Mouse (Mus musculus) neutrophil, adult 5-6 weeks (primary cell): Measurements from ENCODE around the gene Sprn. TPM values are rescaled to one million over a fixed set of nuclear protein-coding genes. Genes with fewer than 3 reads are reported as not detected.

ENCODE experiments used
- ATAC-seq: fragments of 151-379, 151-347 bp; 2 replicates; pipeline ENCODE4 v1.8.0; 2017; ENCODE audit warnings: mild to moderate bottlenecking, moderate TSS enrichment; ENCODE audit not compliant: insufficient number of reproducible peaks, poor library complexity, low FRiP score, severe bottlenecking; ENCODE audit errors: extremely low read depth
- total RNA-seq: library from RNA; stranded (forward); fragments of 200-1000 nt; gene quantifications from 2 replicates; pipeline ENCODE4 v1.2.3, GENCODE M21; 2017

The Sprn gene
- not detected in 2 replicates for total RNA-seq

DNA sequence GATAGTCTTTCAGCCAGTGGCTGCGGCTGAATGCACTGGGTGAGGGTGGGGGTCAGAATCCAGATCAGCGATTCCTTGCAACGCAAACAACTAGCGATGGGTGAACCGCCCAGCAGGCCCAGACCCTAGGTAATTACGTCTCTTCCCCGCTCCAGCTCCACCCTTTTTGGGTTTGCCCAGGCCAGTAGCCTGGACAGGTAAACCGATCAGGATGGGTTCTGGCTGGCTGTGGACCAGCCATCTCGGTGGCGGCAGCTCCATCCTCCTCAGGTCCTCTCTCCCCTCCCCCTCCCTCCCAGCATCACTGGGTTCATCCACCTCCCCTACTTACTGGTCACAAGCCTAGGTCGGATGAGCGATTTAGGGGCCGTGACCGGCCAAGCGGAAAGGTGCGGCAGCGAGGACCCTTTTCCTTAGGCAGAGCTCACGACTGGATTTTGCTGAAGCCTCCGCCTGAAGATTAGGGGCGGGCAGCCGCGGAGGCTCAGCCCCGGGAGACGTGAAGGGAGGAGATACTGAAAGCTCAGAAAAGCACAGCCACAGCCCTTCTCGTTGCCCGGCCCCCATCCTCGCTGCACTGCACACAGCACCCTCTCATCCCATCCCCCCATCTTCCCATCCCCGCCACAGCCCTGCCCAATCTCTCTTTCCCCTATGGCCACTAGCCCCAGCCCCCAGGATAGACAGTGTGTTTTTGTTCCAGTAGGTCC is at the start of gene Sprn:
Gene Sprn, minus strand, starts transcription at position 660 of the 710 bp plus-strand sequence.
- ATAC-seq = no peak

- ATAC-seq = no peak
These were observed 46.4 kb upstream of the Sprn start for GRCm38 (mm10) chr7:140201090-140201489.

- ATAC-seq = no peak
These were observed 41.3 kb upstream of the Sprn start for GRCm38 (mm10) chr7:140196002-140196401.

GRCm38 (mm10) chr7:140194031-140194430 is 39.4 kb upstream of the Sprn start:
- ATAC-seq = no peak

DNA sequence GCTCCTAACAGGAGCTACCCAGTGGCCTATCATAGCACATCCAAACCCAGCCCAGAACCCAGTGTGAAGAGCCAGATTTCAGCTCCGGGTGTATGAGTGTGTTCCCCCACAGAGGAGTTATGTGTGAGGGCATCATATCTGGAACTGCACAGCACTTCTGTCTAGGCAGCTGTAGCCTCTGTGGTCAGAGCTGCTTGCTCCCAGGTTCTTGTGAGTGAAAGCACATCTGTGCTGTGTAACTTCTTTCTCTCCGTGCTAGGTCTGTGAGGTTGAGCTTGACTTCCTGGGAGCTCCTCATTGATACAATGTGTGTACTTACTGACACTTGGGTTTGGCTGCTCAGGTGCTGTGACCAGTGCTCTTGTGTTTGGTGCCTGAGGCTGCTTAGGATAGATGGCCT is 38.2 kb upstream of the Sprn start:
- no peak for ATAC-seq

DNA sequence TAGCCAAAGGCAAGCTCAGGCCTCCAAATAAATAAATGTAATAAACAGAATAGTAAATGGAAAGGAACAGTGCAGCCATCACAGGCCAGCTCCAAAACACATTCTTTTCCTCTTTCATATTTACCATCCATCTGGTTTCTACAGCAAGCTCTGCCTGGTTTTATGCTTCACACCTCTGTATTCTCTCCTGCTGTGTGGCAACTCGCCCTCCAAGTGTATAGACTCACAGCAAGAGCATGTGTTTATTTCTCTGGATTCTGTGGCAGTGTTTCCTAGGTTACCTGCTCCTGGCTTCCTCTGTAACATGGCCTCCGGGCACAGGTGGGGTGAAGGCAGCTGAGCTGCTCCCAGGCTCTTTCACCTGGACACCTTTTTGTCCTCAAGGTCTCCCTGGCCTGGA is 37.8 kb upstream of the Sprn start:
- no peak for ATAC-seq

GRCm38 (mm10) chr7:140190435-140190834 is 35.8 kb upstream of the Sprn start:
- no peak for ATAC-seq

GRCm38 (mm10) chr7:140188391-140189328 is 34.0 kb upstream of the Sprn start:
- ATAC-seq = no peak

DNA sequence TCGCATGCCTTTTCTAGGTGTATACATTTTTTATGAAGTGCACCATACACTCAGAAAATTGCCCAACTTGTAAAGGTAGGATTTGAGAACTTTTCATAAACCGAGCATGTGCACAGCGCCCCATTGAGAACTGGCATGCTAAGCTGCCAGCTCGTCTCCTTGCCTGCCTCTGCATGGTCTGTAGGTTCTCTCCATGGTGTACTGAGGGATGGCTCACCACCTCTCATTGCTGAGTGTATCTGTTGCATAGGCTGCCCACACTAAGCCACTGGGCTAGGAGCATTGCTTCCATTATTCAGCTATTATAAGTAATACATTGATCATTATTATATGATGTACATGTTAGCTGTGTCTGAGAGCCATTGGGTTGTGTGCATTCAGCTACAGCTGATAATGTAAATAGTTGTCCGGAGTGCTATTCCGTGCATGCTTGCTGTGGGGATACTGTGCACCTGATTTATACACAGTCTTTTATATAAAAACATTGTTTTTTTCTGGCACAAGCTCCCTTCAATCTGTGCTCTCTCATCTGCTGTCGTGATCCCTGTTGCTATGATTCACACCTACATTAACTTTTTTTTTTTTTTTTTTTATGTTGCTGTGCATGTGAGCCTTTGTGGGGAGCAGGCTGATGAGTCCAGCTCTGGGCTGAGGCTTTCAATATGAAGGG is 33.2 kb upstream of the Sprn start:
- ATAC-seq = no peak

DNA sequence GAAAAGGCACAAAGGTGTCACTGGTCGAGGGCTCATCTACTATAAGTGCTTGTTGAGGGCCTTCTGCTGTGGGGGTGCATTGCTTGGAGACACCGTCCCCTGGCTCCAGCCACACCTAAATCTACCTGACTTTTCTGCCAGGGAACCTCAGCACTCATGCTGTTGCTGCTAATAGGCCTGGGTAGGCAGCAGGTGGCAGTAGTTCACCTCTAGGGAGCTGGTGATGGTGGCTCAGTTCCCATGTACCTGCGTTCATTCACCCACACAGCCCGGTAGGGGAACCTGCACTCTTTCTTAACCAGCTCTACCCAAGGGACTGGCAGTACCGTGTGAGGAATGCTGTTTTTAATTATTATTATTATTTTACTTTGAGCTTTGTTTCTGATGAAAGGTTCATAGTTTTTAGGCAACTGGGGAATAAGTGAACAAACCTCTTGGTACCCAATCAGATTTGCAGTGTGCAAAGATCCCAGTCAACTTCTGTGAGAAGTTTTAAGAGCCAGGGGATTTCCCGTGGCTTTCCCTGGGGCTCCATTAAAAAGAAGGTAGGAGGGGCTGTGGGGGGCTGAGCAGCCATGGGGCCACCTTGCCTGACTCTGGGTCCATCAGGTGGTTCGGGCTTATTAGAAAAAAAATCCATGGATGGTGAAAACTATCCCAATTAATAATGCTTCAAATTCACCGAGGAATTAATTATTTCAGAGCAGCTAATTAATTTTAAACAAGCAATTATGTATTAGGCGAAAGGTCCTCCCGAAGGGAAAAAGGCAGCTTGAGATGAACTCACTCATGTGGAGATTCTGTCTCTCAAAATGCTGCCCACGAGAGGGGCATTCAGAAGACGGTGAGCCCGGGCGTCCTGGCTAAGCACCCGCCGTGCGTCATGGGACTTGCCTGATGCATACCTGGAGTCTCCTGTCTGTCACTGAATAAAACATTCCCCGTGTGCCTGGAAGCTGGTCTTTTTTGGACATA is 32.3 kb upstream of the Sprn start:
- ATAC-seq = no peak

DNA sequence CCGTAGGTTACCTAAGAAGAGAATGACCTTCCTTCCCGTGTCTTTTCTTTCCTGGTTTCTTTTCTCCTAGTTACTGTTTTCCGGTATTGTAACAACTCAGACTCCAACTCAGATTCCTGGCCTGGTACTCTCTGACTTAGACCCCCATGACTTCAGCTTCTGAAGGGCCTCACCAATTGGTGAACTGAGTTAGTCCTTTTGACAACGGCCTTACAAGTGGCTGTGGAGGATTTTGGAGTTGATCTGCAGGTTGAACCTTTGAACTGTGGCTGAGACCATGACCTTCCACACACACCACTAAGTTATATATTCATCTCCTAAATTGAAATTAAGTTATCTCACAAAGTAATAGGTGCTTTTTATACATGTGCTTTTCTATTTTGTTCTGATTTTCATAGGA is 29.5 kb upstream of the Sprn start:
- no peak for ATAC-seq

- no peak for ATAC-seq
These were observed 26.0 kb upstream of the Sprn start for GRCm38 (mm10) chr7:140180692-140181091.

GRCm38 (mm10) chr7:140179176-140179575 is 24.5 kb upstream of the Sprn start:
- ATAC-seq = no peak

- ATAC-seq = no peak
These were observed 18.3 kb upstream of the Sprn start, which contains the start of gene Olfr523 for GRCm38 (mm10) chr7:140172936-140173335. Gene Olfr523, plus strand, starts transcription at chr7:140173217.

DNA sequence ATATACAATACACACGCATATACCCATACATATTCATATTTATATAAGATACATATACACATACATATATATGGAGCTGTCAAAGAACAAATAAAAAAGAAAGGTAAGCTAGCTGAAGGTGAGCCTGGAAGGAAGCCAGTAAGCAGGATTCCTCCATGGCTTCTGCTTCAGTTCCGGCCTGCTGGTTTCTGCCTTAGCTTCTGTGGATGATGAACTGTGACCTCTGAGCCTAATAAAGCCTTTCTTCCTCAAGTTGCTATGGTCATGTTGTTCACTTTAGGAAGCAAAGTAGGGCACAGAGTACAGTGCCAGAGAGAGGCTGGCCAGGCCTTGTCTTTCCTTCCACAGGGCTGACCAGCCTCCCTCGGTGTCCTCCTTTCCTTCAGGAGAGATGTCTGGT is 16.2 kb upstream of the Sprn start:
- ATAC-seq = no peak

DNA sequence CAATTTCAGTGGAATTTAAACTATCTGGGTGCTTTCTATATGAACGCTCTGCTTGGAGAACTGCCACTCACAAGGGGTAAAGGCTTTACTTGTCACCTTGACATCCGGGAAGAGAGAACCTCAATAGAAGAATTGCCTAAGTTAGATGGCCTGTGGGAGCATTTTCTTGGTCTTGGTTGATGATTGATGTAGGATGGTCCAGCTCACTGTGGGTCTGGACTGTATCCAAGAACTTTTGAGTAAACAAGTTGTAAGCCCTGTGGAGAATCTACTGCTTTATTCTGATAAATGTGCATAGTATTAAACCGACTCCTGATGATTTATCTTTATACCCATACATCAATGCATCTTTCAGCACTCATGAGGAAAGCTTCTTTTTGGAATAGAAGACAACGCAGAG is 14.7 kb upstream of the Sprn start:
- ATAC-seq = no peak

DNA sequence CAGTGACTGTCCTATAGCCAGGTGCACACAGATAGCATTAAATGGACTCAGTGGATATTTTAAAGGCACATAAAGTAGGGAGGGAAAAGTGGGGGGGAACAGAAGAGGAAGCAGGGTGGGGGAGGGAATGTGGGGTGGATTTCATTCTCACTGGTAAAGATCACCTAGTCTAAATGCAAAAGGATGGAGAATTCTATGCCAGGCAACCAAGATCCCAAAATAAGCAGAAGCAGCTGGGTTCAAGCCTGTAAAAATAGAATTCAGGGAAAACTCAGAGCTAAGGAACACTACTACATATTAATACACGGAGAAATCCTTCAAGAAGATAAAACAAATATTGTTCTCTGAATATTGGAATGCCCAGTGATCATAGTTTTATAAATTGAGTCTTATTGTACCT is 13.3 kb upstream of the Sprn start:
- ATAC-seq = no peak

DNA sequence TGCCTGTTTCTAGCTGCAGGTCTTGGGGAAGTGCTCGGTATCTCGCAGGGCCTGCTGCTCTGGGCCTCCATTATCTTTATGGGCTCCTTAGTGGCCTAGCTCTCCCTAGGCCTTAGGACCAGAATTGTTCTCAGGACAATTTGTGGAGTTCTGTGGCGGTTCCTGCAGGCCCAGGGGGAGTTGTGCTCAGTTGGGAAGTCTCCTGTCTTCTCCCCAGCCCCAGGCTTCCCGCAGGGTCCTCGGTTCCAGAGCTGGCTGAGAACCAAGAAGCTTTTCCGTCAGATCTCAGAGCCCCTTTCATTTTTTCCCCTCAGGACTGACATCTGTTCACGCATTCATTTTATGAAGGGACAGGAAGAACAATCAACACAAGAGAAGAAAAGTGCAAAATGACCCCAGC is 10.0 kb upstream of the Sprn start, which contains the start of gene Olfr522:
Gene Olfr522, minus strand, starts transcription at position 101 of the 400 bp plus-strand sequence.
- ATAC-seq = no peak
